Mouse (Mus musculus) liver, embryonic 11.5 days (tissue): Measurements from ENCODE around the gene Avpr2. TPM values are rescaled to one million over a fixed set of nuclear protein-coding genes. Genes with fewer than 3 reads are reported as not detected.

ENCODE experiments used
- ATAC-seq: fragments of 200-750 bp; cut with Nextera tagmentation; replicated peaks from 2 replicates; pipeline ENCODE4 v1.8.0; 2017; ENCODE audit warnings: moderate number of reproducible peaks, mild to moderate bottlenecking, moderate TSS enrichment, moderate library complexity; ENCODE audit not compliant: low FRiP score
- DNase-seq: peaks from one replicate; pipeline ENCODE4 v3.0.0-alpha.2; 2017; ENCODE audit warnings: low spot score
- H3K27ac ChIP-seq: fragments of 300-500 bp; sonication (generic); 2 replicates; pipeline ENCODE4 v1.5.1; 2014; ENCODE audit warnings: mild to moderate bottlenecking, low read depth, low read length, control low read depth
- H3K27me3 ChIP-seq: fragments of 300-500 bp; sonication (generic); replicated peaks from 2 replicates; pipeline ENCODE4 v1.6.1; 2014; ENCODE audit warnings: low read length, mixed read lengths; ENCODE audit not compliant: control insufficient read depth, insufficient read depth
- H3K36me3 ChIP-seq: fragments of 300-500 bp; sonication (generic); 2 replicates; pipeline ENCODE4 v1.6.1; 2014; ENCODE audit warnings: mild to moderate bottlenecking, low read length, moderate library complexity, mixed read lengths; ENCODE audit not compliant: control insufficient read depth, insufficient read depth
- H3K4me1 ChIP-seq: fragments of 300-500 bp; sonication (generic); replicated peaks from 2 replicates; pipeline ENCODE4 v1.6.1; 2014; ENCODE audit warnings: low read length, mixed read lengths; ENCODE audit not compliant: control insufficient read depth, insufficient read depth
- H3K4me2 ChIP-seq: fragments of 300-500 bp; sonication (generic); 2 replicates; pipeline ENCODE4 v1.6.1; 2014; ENCODE audit warnings: mild to moderate bottlenecking, control low read depth, moderate library complexity
- H3K4me3 ChIP-seq: fragments of 300-500 bp; sonication (generic); 2 replicates; pipeline ENCODE4 v1.5.1; 2014; ENCODE audit warnings: low read depth, low read length, control low read depth
- H3K9ac ChIP-seq: fragments of 300-500 bp; sonication (generic); 2 replicates; pipeline ENCODE4 v1.6.1; 2014; ENCODE audit warnings: low read depth, low read length, control low read depth
- H3K9me3 ChIP-seq: fragments of 300-500 bp; sonication (generic); 2 replicates; pipeline ENCODE4 v1.6.1; 2016; ENCODE audit warnings: low read length, inconsistent platforms, mixed read lengths; ENCODE audit not compliant: control insufficient read depth
- WGBS: fragments of 180-500 bp; shearing (Covaris S2); extraction: QIAGEN DNeasy Blood & Tissue Kit; methylation state at CpG from one replicate; pipeline ENCODE4 v1.1.7; 2014; 5-methylcytosine and 5-hydroxymethylcytosine counted together
- polyA plus RNA-seq: library from polyadenylated mRNA; unstranded; fragments of >200 nt; fragmentation: Nextera tagmentation; extraction: Ambion mirVana; gene quantifications from 2 replicates; pipeline ENCODE4 v1.2.1, GENCODE M21; 2014

The Avpr2 gene
- polyA plus RNA-seq, result 0.17 and 0.22 TPM in 2 replicates

DNA sequence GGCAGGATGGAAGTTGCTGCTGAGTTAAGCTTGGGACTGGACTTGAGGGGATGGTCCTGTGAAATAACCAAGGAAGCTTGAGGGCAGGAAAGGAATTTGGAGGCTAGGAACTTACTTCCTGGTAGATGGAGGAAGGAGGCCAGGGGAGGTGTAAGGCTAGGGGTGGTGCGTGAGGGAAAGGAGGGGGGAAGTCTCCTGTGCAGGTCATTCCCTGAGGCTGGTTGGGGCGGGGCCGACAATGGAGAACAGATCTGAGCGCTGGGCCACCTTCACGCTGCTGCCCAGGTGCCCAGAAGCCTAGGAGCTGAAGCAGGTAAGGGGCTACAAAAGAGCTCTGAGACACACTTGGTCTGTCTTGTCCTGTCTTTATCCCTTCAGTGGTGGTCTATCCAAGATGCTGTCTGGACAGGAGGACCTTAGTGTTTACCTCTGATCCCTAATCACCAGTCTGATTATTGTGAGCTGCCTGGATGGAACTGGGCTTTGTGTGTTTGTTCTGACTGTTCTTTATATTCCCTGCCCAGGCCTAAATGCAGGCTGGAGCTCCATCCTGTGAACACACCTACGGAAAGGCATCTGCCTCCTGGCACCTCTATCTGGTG lies at the start of gene Avpr2:
Avpr2 (plus strand) TSS at position 552 of the 602 bp plus-strand sequence.
- no peak for DNase-seq
- no peak within 1 kb of the TSS for H3K9ac ChIP-seq
- no peak within 1 kb of the TSS for H3K4me2 ChIP-seq
- ATAC-seq, result no peak
- no peaks in the 10 kb centered on the region for H3K9me3 ChIP-seq
- H3K36me3 ChIP-seq, result no peaks in the 10 kb centered on the region
- H3K4me1 ChIP-seq, result no peaks in the 10 kb centered on the region
- H3K27ac ChIP-seq, result no peak within 1 kb of the TSS
- no peak within 1 kb of the TSS for H3K4me3 ChIP-seq
- 69% methylated on average over 6 of the region's 6 CpGs for WGBS
- peaks cover 3% of the 10 kb centered on the region for H3K27me3 ChIP-seq

DNA sequence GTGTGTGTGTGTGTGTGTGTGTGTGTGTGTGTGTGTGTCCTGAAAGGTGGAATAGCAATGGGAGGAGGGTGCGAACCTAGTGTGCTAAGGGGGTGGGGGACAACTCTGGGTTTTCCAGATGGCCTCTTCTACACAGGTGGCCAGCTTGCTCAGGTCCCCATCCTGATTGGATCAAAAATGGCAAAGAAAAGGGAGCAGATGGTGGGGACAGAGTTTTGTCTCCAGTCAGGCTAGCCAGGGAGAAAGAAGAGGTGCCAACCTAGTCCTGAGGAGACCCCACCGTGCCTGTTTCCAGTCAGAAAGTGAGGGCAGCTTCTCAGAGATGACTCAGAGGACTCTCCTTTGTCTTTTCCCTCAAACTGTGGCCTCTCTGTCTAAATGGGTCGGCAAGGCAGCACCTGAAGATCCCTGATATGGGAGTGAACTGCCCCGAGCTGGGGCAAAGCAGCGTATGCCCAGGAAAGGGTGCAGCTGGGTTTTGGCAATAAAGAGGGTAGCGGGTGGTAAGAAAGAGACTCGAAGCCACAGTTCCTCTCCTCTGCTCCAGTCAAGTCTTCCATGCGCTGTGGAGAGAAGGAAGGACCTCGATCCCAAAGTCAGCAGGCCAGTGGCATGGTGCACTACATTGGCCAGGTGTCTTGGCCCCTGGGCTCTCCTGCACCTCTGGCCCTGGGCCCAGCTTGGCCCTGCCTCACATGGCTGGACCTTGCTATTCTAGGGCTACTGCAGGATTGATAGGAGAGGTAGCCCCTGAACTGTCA lies 37.4 kb upstream of the Avpr2 start:
- Histone ChIP-seq H3K9ac (no peak overlapping the region), H3K27ac (no peak overlapping the region), H3K27me3 (no peaks in the 10 kb centered on the region), H3K4me1 (no peaks in the 10 kb centered on the region), H3K4me2 (no peak overlapping the region), H3K4me3 (no peak overlapping the region), H3K36me3 (no peaks in the 10 kb centered on the region), H3K9me3 (no peaks in the 10 kb centered on the region)
- DNase-seq, result no peak
- no peak for ATAC-seq
- 76% methylated on average over 9 of the region's 9 CpGs for WGBS

DNA sequence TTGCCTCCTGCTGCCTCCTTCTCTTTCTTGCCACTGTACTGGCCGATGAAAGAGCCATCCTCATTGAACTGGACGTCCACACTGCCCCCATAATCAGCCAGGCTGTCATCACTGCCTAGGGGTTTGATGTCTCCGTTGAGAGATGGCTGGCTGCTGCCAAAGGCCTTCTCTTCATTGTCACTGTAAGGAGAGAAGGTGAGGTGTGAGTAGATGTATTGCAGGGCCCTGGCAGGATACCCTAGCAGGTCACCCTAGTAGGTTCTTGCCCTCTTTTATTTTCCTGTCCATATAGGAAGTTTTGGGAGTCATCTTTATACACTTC lies 36.9 kb upstream of the Avpr2 start:
- ATAC-seq (no peak), DNase-seq (no peak)
- WGBS, result 56% methylated on average over 3 of the region's 3 CpGs
- no peaks in the 10 kb centered on the region for H3K36me3 ChIP-seq
- H3K27ac ChIP-seq, result no peak overlapping the region
- no peaks in the 10 kb centered on the region for H3K27me3 ChIP-seq
- H3K9me3 ChIP-seq, result no peaks in the 10 kb centered on the region
- no peak overlapping the region for H3K9ac ChIP-seq
- no peaks in the 10 kb centered on the region for H3K4me1 ChIP-seq
- H3K4me2 ChIP-seq, result no peak overlapping the region
- no peak overlapping the region for H3K4me3 ChIP-seq

DNA sequence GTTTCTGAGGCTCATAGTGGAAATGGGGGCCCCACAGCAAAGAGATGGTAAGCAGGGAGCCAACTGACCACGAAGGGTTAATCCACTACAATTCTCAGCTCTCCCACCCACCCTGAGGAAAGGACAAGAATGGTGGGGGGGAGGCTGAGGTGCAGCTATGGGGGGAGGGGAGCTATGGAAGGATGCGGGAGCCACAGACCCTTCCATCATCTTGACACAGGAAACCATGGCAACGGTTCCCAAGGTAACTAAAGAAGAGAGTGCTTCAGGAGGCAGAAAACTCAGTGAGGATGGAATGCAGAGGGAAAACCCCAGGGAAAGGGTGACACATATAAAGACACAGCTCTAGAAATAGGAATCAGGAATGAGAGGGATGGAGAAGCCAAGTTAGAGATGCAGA lies 27.2 kb upstream of the Avpr2 start:
- Histone ChIP-seq H3K27ac (no peak overlapping the region), H3K9ac (no peak overlapping the region), H3K4me2 (no peak overlapping the region), H3K27me3 (no peaks in the 10 kb centered on the region), H3K4me1 (no peaks in the 10 kb centered on the region), H3K4me3 (no peak overlapping the region), H3K9me3 (no peaks in the 10 kb centered on the region), H3K36me3 (no peaks in the 10 kb centered on the region)
- ATAC-seq (no peak), DNase-seq (no peak)
- 70% methylated on average over 3 of the region's 3 CpGs for WGBS

DNA sequence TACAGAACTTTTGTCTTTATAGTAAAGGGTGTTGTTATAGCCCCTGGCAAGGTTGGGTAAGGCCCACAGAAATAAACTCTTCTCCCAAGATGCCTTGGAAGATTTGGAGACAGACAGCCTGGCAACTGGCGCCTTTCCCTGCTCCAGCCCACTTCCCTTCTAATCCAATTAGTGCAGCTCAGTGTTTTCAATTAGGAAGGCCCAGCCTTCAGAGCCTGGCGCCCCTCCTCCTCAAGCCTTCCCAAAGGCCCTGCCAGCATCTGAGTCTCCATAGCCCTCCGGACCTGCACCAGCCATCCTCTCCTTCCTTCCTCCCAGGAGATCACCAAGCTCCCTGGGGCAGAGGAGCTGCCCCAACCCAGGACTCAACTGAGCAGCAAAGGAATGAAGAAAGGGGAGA lies 24.6 kb upstream of the Avpr2 start:
- Histone ChIP-seq H3K4me3 (no peak overlapping the region), H3K36me3 (no peaks in the 10 kb centered on the region), H3K27me3 (no peaks in the 10 kb centered on the region), H3K4me2 (no peak overlapping the region), H3K9me3 (no peaks in the 10 kb centered on the region), H3K27ac (no peak overlapping the region), H3K9ac (no peak overlapping the region), H3K4me1 (no peaks in the 10 kb centered on the region)
- 31% methylated on average over 3 of the region's 3 CpGs for WGBS
- no peak for ATAC-seq
- DNase-seq, result no peak

DNA sequence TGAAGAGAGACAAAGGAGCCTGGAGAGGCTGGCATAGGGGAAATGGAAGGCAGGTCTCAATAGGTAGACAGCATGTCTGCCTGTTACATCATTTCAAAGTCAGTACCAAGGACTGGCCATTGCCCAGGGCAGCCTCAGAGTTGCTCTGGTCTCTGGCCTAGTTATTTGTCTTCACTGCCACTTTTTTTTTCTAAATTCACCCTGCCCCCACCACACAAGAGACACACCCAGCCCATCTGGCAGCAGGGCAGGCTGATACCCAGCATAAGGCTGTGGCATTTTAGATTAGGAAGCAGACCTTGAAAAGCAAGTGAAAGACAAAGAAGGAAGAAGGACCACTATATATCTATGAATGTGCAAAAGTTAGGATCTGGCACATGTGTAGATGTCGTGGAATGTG lies 24.1 kb upstream of the Avpr2 start:
- Histone ChIP-seq H3K4me3 (no peak overlapping the region), H3K9me3 (no peaks in the 10 kb centered on the region), H3K27ac (no peak overlapping the region), H3K36me3 (no peaks in the 10 kb centered on the region), H3K4me1 (no peaks in the 10 kb centered on the region), H3K4me2 (no peak overlapping the region), H3K27me3 (no peaks in the 10 kb centered on the region), H3K9ac (no peak overlapping the region)
- WGBS, result 65% methylated on average over 1 of the region's 1 CpGs
- ATAC-seq (0 out of 2 replicates have a peak, but pooled peaks have one; percentile 29), DNase-seq (no peak)

DNA sequence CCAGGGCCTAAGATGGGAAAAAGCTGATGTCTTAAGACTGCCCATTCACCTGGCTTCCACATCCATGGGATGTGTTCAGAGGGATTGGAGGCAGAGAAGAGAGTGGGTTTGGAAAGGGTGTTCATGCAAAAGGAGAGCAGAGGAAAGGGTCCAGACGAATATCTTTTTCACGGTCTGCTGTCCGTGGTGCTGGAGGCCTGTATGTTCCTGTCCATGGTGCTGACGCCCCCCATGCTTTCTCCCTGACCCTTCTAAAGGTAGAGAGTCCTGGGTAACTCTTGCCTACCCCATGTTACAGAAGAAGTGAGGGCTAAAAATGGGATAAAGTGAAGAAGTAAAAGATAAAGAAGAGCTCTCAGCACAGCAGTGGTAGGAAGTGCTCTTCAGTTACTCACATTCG lies 22.6 kb upstream of the Avpr2 start:
- DNase-seq, result peak; percentile 42
- Histone ChIP-seq H3K4me3 (no peak overlapping the region), H3K4me2 (no peak overlapping the region), H3K27me3 (no peaks in the 10 kb centered on the region), H3K4me1 (no peaks in the 10 kb centered on the region), H3K27ac (no peak overlapping the region), H3K9ac (no peak overlapping the region), H3K36me3 (no peaks in the 10 kb centered on the region), H3K9me3 (no peaks in the 10 kb centered on the region)
- WGBS, result 8% methylated on average over 5 of the region's 5 CpGs
- ATAC-seq, result no peak

DNA sequence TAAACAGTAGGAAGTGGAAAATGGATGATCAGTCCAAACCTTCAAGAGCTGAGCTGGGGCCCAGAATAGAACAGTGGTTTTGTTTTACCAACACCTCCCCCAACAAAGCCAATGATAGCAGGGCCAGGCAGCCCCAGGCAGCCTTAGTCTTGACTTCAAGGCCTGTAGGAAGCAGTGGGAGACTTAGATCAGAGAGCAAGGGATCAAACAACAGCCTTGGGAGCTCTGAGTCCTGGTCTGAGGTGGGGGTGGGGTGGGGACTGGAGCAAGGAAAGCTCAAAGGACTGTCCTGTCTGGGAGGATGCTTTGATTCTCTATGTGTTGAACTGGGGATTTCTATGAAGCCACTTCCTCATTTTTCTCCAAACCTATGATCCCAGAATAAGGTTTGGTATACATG lies 20.4 kb upstream of the Avpr2 start:
- Histone ChIP-seq H3K9ac (no peak overlapping the region), H3K27me3 (peaks cover 4% of the 10 kb centered on the region; the same call in 1 of the 2 replicates), H3K4me3 (no peak overlapping the region), H3K4me2 (no peak overlapping the region), H3K36me3 (no peaks in the 10 kb centered on the region), H3K9me3 (no peaks in the 10 kb centered on the region), H3K27ac (no peak overlapping the region), H3K4me1 (no peaks in the 10 kb centered on the region)
- DNase-seq, result no peak
- ATAC-seq, result no peak

DNA sequence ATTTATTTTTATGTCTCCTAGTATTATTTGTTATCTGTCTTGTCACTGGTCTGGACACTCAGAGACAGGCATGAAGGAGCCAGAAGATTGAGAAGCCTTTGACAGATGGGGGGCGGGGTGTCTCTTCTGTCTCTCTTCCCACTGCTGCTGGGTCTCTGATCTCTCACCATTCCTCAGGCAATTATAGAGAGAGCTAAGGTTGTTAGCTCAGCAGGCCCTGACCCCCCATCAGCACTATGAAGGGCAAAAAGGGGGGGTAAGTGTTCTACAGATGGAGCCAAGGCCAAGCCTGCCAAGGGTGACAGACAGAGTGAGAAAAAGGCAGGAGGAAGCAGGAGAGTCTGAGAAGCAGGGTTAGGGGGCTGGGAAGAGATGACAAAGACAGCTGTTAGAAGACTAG lies 19.9 kb upstream of the Avpr2 start:
- Histone ChIP-seq H3K36me3 (no peaks in the 10 kb centered on the region), H3K4me2 (no peak overlapping the region), H3K4me1 (no peaks in the 10 kb centered on the region), H3K27me3 (peaks cover 7% of the 10 kb centered on the region; the same call in 1 of the 2 replicates), H3K9me3 (no peaks in the 10 kb centered on the region), H3K4me3 (no peak overlapping the region), H3K9ac (no peak overlapping the region), H3K27ac (no peak overlapping the region)
- WGBS, result 31% methylated on average over 1 of the region's 1 CpGs
- ATAC-seq, result no peak
- no peak for DNase-seq
